Mouse (Mus musculus): Measurements from ENCODE around the gene Lgals2.
A peak's percentile ranks its signal among the peaks of the same experiment; 100 is the strongest.
"Not testable (repeated sequence)": the region's sequence is repeated elsewhere in the genome, so short reads cannot be mapped to it uniquely, and the experiment has no call there.

The Lgals2 gene

DNA sequence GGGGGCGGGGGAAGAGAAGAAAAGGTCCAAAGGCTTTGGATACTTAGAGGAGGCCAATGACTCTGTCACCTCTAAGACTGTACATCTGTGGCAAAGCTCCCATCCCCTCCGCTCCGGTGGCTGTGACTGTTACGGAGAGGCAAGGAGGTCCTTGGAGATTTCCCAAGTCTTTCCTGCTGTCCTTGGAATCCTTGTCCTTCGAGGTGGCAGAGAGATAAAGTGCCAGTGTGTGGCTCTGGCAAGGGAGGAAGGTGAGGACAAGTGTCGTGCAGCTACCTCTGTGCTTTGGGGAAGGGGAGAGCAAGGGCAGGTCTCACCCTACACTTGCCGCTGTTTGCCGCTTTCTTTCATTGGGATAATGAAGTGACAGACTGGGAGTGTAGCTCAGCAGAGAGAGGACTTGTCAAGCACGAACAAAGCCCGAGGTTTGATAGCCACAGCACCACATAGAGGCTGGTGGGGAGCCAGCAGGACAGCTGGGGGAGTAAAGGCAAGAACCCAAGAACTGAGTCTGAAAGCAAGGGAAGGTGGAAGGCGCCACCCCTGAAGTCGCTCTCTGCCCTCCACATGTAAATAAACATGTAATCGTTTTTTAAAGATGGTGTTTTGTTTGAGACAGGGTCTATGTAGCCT is 18.6 kb upstream of the Lgals2 start:
- DNase-seq = no peak

DNA sequence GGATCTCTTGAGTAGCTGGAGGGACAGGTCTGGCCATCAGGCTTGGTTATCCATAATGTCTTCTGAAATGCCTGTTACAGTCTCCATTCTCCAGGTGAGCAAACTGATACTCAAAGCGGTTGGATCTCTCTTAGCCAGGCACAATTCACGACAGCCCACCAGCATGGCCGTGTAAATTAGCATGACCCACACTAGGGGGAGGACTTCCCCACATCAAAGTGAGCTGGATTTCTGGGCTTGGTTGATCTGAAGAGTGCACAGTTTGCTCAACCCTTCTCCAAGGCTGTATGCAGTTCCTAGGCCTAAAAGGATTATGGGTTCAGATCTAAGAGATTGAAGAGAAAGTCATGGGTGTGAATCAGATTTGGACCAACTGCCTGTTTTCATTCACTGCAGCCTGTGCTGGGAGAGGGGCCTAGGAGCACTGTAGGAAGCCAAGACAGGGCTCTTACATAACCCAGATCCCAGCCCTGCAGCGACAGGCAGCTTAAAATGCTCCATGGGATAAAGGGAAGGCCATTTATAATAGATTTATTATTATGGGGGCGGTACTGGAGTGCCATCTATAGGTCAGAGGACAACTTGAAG is 16.8 kb upstream of the Lgals2 start:
- DNase-seq = no peak

DNA sequence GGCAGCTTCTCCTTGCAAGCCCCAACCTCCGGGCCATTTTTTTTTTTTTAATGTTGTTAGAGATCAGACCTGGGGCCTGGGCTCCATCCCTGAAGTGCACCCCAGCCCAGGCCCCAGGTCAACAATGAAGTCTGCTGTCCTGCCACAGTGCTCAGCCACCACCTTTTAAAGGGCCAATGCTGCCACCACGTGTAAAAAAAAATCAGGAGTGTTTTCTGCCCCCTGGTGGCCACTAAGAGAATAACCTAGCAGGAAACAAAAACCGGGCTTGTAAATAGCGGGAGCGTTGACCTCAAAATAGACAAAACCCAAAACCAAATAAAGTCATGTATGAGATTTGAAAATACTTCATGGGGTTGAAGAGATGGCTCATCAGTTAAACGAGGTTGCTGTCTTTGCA is 14.4 kb upstream of the Lgals2 start:
- DNase-seq = peak; percentile 61

DNA sequence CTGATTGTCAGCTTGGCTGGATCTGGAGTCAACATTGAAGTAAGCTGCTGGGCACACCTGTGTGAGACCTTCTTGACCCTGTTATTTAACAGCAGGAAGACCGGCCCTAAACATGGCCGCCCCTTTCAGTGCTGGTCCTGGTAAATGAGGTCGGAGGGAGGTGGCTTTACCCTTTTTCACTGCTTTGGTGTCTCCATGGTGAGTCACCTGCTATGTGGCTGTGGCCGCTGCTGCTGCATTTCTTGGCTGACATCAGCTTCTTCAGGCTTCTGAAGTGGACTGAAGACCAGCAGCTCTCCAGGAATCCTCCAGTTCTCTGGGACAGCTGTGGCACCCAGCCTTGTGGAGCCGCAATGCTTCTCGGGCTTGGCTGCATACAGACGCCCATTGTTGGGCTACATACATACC is 13.5 kb upstream of the Lgals2 start:
- no peak for DNase-seq

DNA sequence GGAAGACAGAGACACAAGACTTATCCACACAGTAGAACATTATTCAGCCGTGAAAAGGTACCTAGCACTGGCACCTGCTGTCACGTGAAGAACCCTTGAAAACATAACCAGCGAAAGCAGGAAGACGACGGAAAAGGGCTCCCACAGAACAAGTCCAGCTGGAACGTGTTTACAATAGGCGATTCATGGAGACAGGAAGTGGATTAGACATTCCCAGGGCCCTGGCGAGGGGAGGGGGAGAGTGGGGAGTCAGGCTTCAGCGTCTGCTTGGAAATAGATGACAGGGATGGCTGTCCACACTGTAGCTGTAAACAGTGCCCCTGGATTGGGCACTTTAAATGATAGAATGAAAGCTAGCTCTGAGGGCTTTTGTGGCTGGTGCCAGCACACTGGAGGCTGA is 13.1 kb upstream of the Lgals2 start:
- no peak for DNase-seq

- DNase-seq = peak; percentile 72
These were observed 8.5 kb upstream of the Lgals2 start for GRCm38 (mm10) chr15:78863852-78864253.

DNA sequence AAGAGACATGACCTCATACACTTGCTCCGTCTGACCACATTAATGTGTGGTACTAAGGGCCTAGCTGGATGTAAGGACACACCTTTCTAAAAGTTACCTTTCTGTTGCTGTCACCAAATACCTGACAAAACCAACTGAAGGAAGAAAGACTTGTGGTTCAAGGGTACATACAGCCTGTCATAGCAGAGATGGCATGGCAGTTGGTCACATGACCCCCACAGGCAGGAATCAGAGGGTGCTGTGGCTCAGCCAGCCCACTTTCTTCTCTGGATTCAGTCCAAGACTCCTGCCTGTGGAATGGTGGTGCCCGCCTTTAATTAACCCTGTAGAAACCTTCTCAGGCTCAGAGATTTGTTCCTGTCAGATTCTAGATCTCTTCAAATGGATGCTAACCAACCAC is 7.8 kb upstream of the Lgals2 start:
- DNase-seq = no peak

- no peak for DNase-seq
These were observed 7.0 kb upstream of the Lgals2 start for GRCm38 (mm10) chr15:78862280-78862679.

DNA sequence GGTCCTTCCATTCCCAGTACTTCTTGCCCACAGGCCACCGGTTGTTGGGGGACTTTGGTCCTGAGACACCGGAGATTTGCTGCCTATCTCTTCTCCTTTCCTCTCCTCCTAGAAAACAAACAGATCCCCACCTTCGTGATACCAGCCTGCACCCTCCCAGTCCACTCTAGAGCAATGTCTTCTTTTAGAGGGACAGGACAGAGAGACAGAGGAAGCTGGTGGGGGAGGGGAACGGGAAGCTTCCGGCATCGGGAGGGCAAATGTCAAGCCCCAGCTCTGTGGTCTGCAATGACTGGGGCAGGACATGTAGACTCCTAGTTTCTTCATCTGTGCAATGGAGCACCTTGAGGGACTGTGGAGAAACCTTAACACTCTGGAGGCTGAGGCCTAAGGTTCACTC is 4.4 kb upstream of the Lgals2 start:
- DNase-seq = peak; percentile 66

DNA sequence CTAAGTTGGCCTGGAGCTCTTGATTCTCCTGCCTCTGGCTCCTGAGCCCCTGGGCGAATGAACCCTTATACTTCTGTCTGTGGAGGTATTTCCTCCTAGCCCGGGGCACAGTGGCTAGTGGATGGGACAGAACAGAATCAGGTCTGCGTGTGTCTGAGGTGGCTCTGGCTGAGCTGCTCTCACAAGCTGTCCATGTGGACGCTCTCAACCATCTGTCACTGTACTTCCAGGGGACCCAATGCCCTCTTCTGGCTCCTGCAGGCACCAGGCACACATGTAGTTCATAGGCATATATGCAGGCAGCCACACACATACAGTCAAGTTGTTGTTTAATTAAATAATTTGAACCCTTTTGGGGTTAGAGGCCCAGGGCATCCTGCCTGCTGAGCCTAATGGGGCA is 4.0 kb upstream of the Lgals2 start:
- no peak for DNase-seq

GRCm38 (mm10) chr15:78857009-78857408 is 1.7 kb upstream of the Lgals2 start:
- DNase-seq = no peak

GRCm38 (mm10) chr15:78851505-78852153 is 3.7 kb downstream of the Lgals2 start:
- peak; percentile 96 for DNase-seq

- DNase-seq = no peak
These were observed 4.4 kb downstream of the Lgals2 start for GRCm38 (mm10) chr15:78850944-78851343.

DNA sequence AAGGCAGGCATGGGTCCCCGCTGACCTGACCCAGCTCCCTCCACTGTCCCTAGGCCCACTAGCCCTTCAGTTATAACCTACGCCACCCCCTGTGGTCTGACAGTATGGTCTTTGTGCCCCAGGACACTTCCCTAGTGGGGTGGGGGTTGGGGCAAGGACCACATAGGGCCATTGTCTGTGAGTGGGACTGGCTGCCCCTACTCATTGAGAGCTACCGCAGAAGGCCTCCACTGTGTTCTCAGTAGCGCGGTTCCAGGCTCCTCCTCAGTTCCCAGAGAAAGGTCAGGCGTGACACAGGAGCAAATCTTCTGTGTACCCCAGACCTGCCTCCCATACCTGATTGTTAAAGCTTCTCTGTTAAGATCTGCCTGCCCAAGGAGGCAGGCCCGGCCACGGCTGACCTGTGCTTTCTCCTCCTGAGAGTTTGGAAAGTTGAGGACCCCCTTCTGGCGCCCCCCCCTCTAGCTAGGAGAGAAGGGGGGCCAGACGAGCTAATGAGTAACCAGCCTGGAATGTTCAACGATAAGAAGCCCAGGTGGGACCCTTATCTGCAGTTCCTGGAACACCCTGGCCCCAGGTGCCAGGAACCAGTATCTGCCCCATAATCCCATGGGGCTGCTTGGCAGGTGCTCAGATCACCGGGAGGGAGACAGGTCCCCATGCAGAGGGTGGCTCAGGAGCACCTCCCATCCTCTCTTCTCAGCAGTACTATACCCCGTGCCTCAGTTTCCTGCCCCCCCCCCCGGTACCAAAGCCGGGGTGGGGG is 5.1 kb downstream of the Lgals2 start:
- no peak for DNase-seq

- DNase-seq = no peak
These were observed 5.8 kb downstream of the Lgals2 start for GRCm38 (mm10) chr15:78849485-78849884.

DNA sequence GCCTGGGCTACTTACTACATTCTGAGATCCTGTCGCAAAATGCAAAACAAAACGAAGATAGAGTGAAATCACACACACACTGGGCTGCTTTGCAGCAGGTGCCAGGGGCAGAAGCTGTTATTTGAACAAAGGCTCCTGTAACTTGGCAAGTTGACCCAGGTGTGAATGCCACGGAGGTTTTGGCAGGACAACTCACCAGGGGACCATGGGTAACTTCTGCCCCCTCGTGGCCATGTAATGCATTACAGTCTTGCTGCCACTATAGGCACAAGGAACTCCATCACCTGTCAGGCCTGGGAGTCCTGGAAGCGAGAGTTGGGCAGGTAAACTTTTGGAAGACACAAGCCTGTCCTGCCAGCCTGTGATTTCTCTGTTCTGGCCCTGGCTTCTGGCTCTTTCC is 6.9 kb downstream of the Lgals2 start:
- peak; percentile 92 for DNase-seq

DNA sequence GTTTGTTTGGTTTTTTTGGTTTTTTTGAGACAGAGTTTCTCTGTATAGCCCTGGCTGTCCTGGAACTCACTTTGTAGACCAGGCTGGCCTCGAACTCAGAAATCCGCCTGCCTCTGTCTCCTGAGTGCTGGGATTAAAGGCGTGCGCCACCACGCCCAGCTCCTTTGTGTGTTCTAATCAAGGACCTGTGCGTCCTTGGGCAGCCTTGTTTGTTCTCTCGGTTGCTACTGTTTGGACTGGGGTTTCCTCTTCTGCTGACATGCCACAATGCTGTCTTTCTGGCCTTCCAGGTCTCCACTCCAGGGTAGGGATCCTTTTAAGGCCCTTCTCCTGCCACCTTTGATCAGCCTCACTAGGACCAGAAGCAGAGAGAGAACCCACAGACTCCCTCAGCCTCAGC is 8.5 kb downstream of the Lgals2 start:
- not testable (repeated sequence) for DNase-seq

- DNase-seq = no peak
These were observed 9.0 kb downstream of the Lgals2 start for GRCm38 (mm10) chr15:78846352-78846751.

- DNase-seq = no peak
These were observed 9.5 kb downstream of the Lgals2 start for GRCm38 (mm10) chr15:78845867-78846266.

GRCm38 (mm10) chr15:78845321-78845720 is 10.0 kb downstream of the Lgals2 start:
- DNase-seq = no peak

GRCm38 (mm10) chr15:78844791-78845190 is 10.5 kb downstream of the Lgals2 start:
- DNase-seq = no peak

DNA sequence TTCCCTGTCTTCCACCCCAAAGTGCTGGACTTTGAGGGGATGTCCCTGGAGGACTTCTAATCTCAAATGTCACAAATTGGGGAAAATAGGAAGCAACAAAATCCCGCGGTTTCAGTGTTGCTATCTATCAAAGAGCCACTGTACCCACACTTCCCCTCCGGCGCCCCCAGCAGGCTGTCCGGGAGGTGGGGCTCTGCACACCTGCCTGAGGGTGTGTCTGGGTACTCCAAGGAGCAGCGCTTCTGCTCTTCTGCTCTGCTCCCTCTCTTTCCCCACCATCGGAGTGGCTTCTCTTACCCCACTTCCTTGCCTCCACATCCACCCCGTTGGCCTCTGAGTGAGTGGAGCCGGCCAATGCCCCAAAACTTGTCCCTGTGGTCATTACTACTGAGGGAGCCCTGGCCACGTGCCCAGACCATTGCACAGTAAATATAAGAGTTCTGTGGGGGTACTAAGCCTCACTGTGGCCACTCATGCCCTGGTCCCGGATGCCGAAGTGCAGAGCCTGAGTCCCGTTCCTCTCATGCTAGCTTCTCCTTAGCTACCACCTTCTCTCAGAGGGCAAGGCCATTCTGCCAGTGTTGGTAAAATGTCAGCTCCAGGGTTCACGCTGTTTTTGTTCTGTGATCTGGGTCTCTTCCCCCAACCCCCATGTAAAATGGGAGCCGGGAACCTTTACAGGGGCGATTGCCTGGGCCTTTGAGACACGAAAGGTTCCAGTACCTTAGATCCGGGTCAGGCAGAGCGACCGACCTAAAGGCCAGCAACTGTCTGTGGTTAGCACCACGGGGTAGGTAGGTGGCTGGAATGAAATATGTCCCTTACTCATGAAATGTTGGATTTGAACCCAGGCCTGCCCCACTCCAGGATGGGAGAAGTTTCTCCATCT is 11.5 kb downstream of the Lgals2 start:
- DNase-seq = peak; percentile 86

Data from thymus, postnatal 4 days (tissue).